Mouse (Mus musculus) retina, adult 2 months (tissue): Measurements from ENCODE around the gene Rec8.

Experiments used
- DNase-seq: peaks from one replicate; pipeline ENCODE4 v3.0.0-alpha.2; 2012; ENCODE audit warnings: low read depth, low spot score

Rec8 gene

DNA sequence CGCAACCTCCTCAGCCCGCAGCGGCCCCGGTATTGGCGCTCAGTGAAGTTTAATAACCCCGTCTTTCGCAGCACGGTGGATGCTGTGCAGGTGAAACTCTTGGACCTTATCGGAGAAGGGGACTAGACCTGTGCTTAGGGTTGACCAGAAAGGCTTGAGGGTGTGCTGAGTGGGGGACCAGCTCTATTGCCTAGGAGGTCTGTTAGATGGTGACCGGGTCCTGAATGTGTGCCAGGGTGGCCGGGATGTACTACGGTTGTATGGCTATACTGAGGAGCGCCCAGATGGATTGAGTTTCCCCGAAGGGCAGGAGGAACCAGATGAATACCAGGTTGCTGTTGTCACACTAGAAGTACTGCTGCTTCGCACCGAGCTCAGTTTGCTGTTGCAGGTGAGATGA is 25.6 kb upstream of the Rec8 start:
- DNase-seq: no peak

DNA sequence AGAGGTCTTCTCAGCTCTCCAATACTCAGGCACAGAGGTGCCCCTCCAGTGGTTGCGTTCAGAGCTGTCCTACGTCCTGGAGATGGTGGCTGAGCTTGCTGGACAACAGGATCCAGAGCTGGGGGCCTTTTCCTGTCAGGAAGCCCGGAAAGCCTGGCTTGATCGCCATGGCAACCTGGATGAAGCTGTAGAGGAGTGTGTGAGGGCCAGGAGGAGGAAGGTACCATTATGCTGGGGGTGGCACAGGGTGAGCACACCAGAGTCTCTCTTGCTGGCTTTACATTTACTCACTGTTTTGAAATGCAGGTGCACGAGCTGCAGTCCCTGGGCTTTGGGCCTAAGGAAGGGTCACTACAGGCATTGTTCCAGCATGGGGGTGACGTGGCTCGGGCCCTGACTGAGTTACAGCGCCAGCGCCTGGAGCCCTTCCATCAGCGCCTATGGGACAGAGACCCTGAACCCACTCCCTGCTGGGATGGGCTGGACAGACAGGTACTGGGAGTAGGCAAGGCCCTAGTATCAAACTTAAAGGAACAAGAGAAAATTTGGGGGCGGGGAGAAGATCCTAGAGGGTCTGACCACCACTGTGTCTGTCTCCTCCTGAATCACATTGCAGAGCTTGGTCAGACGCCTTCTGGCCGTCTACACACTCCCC is 21.7 kb upstream of the Rec8 start:
- no peak for DNase-seq

DNA sequence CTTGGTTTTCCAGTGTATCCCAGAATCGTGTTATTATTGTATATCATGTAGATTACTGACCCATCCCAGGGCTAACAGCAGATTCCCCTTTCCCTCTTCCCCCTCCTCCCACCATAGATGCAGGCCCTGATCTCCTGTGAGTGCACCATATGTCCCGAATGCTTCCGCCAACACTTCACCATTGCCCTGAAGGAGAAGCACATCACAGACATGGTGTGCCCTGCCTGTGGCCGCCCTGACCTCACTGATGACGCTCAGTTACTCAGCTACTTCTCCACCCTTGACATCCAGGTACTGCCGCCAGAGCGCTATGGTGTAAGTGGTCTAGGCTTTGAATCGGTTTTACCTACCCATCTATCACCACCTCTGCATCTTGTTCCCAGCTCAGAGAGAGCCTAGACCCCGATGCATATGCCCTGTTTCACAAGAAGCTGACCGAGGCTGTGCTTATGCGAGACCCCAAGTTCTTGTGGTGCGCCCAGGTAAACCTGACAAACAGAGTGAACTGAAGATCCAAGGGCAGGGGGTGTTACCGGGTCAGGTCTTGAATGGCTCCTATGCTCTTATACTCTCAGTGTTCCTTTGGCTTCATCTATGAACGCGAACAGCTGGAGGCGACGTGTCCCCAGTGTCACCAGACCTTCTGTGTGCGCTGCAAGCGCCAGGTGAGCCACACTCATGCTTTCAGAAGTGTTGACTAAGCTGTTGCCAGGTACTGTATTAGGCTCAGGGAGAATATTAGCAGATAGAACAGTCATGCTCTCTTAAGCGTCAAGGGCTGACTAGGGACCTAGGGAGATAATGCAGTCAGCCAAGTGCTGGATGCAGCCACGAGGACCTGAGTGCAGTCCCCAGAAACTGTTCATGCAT is 19.1 kb upstream of the Rec8 start:
- DNase-seq: no peak

DNA sequence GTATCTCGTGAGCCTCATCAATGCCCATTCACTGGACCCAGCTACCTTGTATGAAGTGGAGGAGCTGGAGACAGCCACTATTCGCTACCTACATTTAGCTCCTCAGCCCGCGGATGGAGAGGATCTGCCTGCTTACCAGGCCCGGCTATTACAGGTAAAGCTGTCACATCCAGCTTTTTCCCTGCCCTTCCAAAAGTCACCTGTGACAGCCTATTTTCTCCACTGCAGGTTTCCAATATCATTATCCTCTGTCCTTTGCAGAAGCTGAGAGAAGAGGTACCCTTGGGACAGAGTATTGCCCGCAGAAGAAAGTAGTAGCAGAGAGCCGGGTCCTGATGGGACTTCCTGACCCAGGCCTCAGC is 14.6 kb upstream of the Rec8 start, which contains the start of gene Irf9:
TSS of gene Irf9 (plus strand) at position 301 of the 362 bp plus-strand sequence.
- DNase-seq: no peak

DNA sequence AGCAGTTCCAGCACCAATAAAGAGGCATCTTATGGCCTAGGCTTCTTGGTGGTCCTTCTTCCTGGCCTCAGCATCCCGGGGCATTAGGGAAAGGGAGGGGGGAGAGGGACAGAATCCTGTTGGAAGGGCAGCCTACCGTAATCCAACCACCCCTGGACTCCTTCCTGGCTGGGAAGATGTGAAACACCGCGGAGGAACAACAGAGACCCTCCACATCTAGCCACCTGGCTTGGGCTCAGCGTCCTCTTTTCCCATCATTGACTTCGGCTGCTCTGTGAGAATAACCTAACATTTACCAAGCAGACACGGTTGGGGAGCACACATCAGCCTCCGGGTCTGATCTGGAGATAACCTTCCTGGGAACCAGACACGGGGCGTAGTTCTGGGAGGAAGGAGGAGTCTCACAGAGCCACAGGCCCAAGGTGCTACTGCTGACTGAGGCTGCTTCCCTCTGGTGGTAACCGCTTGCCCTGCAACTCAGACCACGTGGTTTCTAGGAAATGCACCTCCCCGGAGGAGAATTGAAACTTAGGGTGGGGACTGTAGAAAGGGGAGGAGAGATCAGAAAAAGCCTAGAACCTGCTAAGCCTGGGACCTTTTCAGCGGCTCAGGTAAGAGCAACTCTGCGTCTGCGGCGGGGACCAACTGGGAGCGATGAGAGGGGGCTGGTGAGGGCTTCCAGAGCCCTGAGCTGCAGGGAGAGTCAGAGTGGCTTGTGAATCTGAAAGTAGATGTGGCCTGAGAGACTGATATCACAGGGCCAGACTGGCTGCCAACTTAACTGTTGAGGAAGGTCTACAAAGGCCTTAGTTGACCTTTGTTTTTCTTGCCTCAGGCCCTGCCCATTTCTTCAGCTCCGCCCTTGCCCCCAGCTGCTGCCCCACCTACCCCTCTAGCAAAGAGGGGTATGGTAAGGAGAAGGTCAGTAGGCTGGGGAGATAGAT is 13.9 kb upstream of the Rec8 start:
- DNase-seq: peak; percentile 60

DNA sequence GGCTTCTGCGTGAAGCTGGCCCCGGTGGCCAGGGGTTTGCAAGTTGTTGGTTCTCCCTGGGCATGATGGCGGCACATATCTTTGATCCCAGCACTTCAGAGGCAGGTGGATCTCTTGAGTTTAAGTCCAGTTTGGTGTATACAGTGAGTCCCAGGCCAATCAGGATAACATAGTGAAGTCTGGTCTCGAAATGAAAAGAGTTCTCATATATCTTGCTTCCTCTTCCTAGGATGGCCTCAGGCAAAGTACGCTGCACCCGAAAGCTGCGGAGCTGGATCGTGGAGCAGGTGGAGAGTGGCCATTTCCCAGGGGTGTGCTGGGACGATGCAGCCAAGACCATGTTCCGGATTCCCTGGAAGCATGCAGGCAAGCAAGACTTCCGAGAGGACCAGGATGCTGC is 13.0 kb upstream of the Rec8 start:
- no peak for DNase-seq

DNA sequence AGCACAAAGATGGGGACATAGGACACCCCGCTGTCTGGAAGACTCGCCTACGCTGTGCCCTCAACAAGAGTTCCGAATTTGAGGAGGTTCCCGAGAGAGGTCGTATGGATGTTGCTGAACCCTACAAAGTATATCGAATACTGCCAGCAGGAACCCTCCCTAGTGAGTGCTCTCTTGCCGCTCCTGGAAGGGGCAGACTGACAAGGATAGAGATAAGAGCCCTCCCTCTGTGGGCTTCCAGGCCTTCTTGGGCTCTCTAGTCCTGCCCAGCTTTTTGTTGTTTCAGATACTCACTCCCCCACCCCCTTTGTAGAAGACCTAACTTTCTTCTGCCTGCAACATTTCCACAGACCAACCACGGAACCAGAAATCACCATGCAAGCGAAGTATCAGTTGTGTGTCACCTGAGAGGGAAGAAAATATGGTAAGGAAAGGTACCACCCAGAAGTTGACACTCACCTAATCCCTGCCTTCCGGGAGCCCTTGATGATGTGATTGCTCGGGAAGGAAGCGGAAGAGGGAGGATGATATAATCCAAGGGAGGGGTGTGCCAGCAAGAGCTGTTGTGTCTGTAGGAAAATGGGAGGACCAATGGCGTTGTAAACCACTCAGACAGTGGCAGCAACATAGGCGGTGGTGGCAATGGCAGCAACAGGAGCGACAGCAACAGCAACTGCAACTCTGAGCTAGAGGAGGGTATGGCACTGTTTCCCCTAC is 11.9 kb upstream of the Rec8 start:
- DNase-seq: no peak

DNA sequence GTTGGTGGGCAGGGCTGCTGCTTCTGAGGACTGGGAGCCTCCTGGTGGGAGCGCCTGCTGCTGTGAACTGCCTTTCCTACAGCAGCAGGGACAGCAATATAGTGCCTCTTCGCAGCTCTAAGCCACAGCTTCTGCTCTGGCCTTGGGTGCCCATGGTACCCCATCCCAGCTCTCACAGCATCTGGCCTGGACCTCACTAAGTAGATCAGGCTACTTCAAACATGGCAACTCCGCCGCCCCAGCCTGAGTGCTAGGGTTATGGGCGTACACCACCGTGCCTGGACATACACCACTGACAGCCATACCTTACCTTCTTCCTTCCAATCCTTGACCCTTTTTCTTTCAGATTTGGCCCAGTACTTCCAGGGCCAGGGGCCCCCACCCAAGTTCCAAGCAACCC is 9.5 kb upstream of the Rec8 start:
- no peak for DNase-seq

DNA sequence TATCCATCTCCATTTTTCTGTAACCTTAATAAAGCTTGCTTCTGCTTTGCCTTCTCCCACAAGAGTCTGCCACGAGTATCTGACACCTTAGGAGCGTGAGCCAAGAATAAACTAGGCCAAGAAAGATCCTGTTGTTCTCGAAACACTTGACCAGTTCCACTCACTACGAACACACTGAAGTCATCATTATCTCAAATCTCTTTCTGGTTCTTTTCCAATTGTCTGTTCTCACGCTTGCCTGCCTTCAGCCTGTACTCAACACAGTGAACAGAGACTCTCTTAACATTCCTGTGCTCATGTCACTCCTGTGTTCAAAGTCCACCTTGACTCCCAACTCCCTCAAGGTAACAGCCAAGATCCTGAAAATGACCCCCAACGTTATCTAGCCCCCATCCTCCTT is 4.5 kb upstream of the Rec8 start:
- no peak for DNase-seq

DNA sequence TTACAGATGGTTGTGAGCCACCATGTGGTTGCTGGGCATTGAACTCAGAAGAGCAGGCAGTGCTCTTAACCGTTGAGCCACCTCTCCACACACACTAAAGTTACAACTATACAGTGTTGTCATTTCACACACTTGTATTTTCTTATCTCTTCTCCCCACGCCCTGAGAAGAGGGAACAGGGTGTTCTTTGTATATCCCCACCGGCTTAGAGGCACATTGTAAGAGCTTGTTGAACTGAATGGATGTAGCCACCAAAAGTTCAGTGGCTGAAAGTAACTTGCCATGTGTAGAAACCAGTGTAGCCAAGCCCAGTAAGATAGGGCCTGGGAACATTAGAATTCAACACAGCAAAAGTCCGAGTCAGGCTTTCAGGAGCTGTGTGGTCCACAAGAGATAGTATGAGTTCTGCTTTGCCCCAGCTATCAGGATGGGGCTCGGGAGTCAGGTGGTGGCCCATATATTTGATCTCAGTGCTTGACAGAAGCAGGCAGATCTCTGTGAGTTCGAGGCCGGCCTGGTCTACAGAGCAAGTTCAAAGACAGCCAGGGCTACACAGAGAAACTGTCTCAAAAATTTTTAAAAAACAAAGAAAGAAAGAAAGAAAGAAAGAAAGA is 3.2 kb upstream of the Rec8 start:
- DNase-seq: no peak

DNA sequence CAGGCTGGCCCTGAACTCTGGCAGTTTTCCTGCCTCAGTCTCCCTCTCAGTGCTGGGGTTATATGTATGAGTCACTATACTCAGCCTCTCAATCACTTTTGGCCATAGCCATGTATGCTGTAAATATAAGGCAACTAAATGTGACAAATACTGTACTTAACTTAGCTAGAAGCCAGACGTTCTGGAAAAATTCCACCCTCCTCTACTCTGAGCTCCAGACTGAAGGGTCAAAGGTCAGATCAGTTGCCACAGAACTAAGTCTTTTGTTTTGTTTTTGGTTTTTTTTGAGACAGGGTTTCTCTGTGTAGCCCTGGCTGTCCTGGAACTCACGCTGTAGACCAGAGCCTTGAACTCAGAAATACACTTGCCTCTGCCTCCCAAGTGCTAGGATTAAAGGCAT is 2.0 kb upstream of the Rec8 start:
- DNase-seq: no peak

DNA sequence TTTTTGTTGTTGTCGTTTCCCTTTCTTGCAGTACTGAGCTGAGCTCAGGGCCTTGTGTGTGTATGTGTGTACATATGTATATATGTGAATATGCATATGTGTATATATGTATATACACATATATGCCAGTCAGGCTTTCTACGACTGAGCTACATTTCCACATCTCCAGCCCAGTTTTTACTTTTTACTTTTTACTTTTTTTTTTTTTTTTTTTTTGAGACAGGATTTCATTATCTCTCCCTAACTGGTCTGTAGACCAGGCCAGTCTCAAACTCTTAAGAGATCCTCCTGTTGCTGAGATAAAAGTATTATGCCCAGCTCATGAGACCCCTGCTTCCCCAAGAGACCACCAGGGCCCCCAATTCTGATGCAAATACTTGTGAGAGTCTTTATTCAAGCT is 993 bp upstream of the Rec8 start:
- DNase-seq: no peak

DNA sequence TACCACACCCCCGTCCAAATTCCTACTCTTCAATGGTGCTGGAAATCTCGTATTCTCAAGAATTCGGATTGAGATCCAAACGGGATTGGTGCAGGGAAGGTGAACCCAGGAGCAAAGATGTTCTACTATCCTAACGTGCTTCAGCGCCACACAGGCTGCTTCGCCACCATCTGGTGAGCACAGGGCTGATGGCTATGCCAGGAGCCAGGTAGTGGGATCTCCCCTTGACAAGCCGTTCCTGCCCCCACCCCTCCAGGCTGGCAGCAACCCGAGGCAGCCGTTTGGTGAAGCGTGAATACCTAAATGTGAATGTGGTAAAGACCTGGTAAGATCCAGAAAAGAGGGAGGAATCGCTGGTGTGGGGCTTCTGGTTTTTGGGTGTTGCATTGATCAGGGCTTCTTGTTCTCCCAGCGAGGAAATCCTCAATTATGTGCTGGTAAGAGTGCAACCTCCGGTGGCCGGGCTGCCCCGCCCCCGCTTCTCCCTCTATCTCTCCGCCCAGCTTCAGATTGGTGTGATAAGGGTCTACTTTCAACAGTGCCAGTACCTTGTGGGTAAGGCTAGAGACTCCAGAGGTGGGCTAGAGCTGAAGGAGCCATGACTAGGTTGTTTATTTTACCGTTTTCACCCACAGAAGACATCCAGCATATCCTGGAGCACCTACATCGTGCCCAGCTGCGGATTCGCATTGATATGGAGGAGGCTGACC is 804 bp downstream of the Rec8 start:
- no peak for DNase-seq

DNA sequence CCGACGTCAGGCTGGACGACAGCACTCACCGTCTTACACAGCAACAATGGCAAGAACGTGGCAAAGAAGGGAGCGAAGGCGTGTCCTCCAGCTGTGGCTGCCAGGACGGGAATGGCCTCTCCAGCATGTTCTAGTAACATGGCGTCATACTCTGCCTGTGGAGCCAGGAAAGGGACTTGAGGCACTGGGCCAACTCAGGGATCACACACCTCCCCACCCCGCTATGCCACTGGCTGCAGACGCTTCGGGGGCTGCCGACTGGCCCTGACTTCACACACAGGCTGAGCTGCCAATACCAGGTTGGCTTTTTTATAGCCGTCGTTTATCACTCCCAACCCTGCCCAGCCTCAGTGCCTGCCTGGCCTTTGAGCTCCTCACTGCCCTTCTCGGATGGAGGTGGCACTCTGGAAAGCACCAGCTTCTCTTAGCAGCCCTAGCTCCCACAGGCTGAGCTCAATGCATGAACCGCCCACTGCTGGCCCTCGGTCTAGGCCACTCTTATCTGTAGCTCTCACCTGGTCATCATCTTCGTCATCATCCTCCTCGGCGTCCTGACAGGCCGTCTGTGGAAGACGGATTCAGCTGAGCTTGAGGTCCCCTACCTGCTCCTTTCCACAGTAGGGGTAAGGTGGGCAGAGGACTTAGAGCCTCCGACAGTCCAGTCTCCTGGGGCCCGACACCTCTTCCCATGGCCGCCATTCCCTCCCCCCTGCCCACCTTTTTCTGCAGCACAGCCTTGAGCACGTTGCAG is 10.4 kb downstream of the Rec8 start:
- DNase-seq: no peak

DNA sequence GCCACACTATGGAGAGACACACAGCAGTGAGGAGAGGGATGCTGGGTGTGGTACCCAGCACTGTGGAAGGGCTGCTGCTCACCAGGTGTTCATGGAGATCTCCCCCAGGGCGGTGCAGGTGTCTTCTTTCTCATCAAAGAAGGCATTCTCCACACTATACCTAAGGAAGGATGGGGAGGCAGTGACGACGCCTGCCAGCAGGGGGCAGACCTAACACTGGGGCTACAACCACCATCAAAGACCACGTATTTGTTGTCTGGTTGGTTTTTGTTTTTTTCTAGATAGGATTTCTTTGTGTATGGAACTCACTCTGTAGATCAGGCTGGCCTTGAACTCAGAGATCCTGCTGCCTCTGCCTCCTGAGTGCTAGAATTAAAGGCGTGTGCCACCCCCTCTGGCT is 11.5 kb downstream of the Rec8 start:
- DNase-seq: no peak

DNA sequence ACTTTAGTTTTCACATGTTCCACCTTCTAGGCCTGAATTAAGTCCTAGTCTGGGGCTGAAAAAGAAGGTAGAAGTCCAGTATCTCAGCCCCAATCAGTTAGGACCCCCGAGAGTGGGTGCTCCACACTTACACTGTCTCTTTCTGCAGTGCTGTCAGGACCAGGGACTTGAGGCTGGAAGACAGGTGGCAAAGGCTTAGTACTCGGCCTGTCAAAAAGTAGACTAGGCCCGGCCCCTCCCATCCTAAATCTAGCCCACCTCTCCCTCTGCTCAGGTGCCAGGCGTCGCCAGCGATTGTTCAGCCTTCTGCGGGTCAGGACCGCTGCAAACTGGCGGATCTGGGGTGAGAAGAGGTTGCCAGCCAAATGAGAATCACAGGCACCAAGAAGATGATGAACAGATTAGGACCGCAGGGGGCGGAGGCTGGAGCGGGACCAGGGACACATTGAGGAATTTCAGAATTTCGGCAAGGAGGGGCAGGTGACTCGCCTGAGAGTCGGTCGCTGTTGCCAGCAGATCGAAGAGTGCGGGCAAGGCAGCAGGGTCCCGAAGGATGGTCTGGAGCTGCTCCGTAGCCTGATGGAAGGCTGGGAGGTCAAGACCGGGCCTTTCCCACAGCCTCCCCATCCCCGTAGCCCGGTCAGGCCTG is 17.2 kb downstream of the Rec8 start:
- DNase-seq: no peak

DNA sequence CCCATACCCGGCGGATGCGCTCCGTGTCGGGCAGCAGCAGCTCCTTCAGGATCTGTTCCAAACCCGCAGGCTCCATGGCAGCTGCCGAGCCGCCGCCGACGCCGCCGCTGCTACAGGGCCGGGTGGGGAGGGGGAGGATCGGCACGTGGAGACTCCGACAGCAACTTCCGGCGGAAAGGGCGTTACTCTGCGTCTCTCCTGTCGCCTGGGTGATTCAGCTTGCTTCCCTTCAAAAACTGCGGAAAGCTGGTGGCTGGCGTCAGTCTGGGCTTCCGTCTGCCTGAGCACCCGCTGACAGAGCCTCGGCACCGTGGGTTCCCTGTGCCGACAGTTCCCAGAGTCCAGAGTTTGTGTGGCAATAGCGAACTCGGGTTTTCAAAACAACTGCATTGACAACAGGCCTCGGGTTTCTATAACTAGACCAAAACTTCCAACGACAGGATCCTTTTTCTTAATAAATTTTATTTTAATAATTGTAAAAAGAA is 17.7 kb downstream of the Rec8 start, which contains the start of gene Ipo4:
TSS of gene Ipo4 (minus strand) at position 435 of the 485 bp plus-strand sequence.
- peak; percentile 70 for DNase-seq

DNA sequence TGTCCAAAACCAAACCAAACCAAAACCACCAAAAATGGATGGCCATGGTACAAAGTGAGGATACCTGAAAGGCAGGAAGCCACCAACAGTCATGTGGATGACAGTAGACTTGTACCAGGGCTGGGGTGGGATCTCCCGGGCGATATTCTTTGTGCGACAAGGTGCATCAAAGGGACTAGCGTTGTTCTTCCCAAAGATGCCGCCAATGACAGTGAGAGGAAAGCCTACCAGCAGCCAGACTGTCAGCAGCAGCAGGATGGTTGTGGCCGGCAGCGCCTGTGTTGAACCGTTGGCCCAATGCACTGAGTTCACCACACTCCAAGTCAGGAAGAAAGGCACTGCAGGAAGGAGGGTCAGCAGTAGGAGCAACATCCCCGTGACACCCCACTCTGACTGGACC is 20.0 kb downstream of the Rec8 start, which contains the start of gene Gm49378:
TSS of gene Gm49378 (minus strand) at position 101 of the 400 bp plus-strand sequence.
- no peak for DNase-seq

DNA sequence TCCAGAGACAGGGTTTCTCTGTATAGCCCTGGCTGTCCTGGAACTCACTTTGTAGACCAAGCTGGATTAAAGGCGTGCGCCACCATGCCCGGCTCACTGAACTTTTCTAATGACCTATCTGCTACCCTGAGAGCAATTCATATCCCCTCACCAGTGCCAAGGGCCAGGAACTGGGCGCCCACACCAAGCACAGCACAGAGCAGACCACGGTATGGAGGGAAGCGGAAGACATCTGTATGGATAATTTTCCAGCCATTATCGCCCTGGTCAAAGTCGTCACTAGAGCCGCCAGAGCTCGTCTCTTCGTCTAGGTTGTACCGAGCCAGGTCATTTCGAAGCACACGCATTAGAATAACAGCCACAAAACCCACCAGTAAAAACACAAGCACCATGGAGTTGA is 23.0 kb downstream of the Rec8 start:
- DNase-seq: no peak
